Mouse (Mus musculus) G1E-ER4 (cell line): Measurements from ENCODE around the gene Raver1. TPM values are rescaled to one million over a fixed set of nuclear protein-coding genes. Genes with fewer than 3 reads are reported as not detected.

Experiments used
- GATA1 ChIP-seq: IDR thresholded peaks from one replicate; pipeline ENCODE4 v1.8.0; 2012; ENCODE audit warnings: low read length, inconsistent platforms
- polyA plus RNA-seq: library from polyadenylated mRNA; stranded (reverse); fragments of >175 nt; gene quantifications from 2 replicates; pipeline ENCODE4 v1.2.3, GENCODE M21; 2012

Gene Raver1
- polyA plus RNA-seq, 1 experiment: 2.5 TPM

DNA sequence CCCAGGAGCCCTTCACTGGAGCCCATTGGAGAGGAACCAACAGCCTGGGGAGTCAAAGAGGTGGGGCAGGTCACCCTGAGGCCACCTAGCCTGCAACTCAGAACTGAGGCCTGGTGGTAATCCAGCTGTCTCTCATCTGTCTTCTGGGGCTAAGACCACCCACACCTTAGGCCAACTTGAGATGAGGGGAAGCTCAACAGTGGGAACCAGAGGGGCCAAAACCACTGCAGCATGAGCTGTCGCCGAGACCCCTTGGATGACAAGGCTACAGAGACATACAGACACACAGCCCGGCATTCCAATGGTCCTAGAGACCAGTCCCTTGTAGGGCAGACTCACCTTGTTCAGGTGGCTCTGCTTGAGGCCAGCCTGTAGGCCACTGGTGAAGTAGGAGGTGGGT is 16.2 kb downstream of the Raver1 start:
- TF ChIP-seq GATA1: no peak

DNA sequence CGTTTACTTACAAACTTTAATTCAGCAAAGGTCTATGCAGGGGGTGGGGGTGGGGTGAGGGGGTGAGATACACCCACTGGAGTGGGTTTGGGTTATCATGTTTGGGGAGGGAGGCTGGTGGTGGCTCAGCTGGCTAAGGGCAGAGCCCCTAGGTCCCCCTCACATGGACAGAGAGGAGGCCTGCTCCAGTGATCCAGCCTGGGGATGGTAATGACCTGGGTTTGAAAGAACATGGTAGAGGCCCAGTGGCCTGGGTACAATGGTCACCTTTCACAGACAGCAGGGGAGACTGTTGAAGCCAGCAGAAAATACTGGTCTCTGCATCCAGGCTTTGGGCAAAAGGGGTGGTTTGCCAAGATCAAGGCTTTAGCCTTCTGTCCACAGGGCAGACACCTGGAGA is 17.6 kb downstream of the Raver1 start:
- no peak for TF ChIP-seq GATA1

DNA sequence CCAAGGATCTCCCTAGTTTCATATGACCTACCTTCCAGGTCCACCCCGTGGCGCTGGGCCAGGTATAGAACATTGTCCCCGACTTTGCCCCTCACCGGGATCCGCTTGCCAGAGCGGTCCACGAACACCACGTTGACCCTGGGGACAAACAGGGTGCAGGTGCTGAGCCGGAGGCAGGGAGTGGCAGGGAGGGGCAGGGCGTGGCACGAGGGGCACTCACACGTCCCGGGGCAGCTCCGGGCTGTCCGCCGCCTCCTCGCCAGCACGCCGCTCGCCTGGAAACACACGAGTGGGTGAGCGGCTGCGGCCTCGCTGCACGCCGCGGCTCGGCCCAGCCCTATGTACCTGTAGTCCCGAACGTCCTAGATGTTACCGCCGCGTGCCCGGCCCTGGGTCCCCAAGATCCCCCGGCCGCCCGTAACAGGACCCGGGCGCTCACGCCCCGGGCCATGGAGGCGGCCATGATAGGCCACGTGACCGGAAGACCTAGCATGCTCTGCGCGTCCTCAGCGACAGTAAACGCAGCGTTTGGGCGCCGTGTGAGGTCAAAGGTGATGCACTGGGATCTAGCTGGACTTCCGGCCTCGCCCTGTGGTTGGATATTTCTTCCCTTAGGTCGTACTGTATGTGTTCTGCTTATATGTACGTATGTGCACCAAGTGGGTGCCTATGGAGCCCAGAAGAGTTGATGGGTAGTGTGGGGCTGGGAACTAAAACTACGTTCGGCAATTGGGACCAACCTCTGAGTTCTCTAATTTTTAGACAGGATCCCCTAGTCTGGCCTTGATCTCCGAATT is 18.6 kb downstream of the Raver1 start, which contains the start of the genes Gm49373 and Fdx1l:
Gene Gm49373, minus strand, starts transcription at position 53 of the 797 bp plus-strand sequence.
Gene Fdx1l, minus strand, starts transcription at position 571 of the 797 bp plus-strand sequence.
- no peak for TF ChIP-seq GATA1

DNA sequence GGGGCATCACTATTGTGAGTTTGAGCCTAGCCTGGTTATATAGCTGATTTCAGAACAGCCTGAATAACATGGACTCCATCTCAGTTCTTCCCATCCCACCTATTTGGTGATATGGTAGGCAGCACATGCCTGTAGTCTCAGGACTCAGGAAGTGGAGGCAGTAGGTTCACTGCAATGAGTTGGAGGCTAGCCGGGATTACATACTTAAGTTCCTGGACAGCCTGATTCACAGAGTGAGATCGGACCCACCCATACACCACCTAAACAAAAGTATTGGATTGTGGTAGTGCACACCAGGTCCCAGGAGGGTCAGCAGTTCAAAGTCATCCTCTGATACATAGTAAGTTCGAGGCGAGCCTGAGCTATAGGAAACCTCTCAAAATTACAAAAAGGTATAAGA is 19.2 kb downstream of the Raver1 start:
- TF ChIP-seq GATA1: no peak

DNA sequence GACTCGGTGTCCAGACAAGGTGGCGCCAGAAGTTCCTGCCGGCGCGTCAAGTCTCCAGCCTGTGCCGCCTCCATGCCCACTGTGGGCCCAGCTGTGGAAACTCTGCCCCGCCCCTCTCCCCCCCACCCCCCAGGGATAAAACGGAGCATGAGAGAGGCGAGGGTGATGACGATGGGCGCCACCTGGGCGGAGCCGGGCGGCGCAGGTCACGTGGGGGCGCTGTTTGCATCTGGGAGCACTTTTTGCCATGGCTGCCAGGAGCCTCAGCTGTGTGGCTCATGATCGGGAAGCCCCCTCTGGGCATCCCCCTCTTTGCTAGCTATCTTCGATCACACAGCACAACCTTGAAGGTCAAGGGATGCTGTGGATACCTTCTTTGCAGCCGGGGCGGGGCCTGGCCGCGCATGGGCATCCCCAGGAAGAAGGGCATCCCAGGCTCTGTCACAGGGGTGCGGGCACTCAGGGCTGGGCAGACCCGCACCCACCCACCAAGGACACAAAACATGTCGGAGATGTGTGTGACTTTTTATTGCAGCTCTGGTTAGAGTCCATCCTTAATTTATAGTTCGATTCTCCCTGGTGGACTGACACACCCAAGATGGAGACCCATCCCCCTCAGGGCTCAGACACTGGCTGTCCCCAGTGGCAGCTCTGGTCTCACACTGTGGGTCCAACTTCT is 24.7 kb downstream of the Raver1 start, which contains the start of gene Zglp1:
Gene Zglp1, minus strand, starts transcription at position 88 of the 679 bp plus-strand sequence.
- no peak for TF ChIP-seq GATA1

DNA sequence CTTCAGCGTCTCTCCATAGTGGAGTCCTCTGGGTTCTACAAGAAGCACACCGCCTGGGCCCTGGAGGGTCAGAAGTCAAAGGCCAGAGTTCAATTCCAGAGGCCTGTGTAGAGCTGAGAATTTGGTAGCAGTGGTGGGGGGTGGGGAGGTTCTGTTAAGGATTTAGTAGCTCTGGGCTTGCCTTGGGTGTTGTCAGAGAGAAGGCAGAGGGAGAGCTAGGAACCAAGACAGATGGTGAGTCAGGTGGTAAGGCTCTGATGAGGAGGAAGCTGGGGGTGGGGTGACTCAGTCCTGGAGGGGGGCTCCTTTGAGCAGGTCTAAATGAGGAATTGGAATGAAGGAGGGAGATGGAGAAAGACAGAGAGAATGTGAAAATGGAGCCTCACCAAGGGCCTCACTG is 28.9 kb downstream of the Raver1 start:
- TF ChIP-seq GATA1: no peak

DNA sequence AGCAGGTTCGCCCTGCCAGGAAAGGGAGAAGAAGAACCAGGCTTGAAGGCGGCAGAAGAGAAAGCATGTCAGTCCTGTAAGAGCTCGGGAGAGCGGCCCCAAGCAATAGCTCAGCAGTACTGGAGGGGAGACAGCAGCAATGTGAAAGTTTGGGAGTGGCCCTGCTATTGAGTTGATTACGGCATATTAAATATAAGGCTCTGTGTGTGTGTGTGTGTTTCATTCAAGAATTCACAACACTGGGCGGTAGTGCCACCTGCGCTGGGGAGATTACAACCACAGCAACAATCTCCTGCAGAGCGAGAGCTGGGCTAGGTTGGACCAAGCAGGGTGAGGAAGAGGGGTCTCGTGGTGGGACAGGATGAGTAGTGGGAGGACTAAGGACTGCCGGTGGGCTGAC is 40.2 kb downstream of the Raver1 start:
- no peak for TF ChIP-seq GATA1

DNA sequence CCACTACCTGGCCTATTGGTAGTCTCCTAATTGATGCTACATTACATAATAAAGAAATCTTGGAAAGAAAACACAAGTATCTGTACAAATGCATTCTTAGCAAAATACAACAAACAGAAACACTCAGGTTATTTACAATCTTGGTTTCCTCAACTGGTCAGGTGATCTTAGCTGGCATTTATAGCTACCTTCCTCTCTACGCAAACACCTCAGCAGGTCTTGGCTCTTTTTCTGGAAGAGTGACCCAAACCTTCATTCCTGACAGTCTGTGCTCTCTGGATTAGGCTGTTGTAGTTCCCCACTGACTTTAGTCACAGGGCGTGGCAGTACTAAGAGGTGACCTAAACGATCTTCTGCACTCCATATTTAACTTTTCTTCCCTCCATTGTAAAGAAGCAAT is 46.6 kb downstream of the Raver1 start:
- TF ChIP-seq GATA1: no peak

DNA sequence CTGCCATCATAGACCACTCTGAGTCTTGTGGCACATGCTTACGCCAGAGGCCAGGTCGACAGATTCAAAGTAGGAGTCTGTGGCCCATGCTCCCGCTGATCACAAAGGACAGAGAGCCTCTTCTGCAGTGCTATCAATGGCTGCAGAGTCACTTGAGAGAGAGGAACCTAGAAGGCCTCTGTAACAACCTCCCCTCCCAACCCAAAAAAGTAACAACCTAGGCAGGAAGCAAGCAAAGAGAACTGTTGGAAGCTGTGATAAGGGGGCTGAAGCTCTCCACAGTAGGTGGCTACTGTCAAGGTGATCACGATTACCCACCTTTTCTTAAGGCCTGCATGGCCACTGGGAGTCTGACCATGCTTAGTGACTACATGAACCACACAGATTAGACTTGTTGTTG is 48.2 kb downstream of the Raver1 start:
- TF ChIP-seq GATA1: no peak

DNA sequence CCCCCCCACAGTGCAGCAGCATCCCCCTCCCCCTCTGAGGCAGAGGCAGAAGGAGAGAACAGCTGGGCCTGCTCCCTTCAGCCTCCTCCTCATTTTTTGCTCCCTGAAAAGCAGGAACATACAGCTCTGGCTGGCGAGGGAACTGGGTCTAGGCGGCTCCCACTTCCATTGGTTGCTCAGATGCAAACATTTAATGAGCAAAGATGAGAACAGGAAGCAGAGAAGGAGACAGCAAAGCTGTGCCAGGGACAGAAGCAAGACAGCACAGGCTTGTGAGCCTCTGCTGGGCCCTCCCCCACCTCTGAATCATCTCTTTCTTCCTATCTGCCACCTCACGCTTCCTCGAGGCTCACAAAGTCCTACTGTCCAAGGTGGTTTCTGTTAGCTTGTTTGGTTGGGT is 50.5 kb downstream of the Raver1 start:
- TF ChIP-seq GATA1: no peak

DNA sequence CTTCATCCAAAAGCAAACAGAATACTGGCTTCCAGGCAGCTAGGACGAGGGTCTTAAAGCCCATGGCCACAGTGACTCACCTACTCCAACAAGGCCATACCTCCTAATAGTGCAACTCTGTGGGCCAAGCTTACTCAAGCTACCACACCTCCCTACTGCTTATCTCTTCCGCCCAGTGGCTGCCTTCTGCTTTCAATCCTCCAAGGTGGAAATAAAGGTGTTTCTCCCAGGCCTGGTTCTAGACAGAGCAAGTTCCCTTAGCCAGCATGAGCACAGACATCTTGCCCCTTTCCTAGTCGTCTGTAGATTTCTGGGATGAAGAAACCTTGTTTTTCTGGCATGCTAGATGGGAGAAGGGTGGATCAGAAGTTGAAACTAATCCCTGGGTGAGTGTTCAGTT is 52.0 kb downstream of the Raver1 start:
- TF ChIP-seq GATA1: no peak

DNA sequence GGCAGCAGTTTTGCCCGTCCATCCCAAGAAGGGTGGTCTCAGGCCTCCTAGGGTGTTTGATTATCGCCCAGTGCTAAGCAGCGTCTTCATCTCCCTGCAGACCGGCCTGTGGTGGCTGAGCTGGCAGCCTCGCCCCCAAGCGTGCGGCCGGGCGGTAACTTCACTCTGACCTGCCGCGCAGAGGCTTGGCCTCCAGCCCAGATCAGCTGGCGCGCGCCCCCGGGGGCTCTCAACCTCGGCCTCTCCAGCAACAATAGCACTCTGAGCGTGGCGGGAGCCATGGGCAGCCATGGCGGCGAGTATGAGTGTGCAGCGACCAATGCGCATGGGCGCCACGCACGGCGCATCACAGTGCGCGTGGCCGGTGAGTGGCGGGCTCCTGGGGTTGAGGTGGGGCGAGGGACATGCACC is 54.3 kb downstream of the Raver1 start:
- TF ChIP-seq GATA1: no peak

DNA sequence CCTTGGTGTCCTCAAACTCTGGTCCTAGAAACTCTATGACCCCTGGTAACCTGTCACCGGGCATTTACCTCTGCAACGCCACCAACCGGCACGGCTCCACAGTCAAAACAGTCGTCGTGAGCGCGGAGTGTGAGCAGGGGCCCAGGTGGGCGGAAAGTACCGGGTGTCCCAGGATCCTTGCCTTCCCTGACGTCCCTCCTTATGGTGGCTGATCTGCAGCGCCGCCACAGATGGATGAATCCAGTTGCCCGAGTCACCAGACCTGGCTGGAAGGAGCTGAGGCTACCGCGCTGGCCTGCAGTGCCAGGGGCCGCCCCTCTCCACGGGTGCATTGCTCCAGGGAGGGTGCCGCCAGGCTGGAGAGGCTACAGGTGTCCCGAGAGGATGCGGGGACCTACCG is 55.1 kb downstream of the Raver1 start:
- no peak for TF ChIP-seq GATA1

DNA sequence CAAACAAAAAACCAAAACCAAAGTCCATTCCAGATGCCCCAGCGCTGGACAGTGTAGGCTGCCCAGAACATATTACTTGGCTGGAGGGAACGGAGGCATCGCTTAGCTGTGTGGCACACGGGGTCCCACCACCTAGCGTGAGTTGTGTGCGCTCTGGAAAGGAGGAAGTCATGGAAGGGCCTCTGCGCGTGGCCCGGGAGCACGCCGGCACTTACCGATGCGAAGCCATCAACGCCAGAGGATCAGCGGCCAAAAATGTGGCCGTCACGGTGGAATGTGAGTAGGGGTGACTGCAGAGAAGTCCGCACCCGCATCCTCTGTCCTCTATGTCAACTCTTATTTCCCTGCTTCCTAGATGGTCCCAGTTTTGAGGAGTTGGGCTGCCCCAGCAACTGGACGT is 55.6 kb downstream of the Raver1 start:
- no peak for TF ChIP-seq GATA1

DNA sequence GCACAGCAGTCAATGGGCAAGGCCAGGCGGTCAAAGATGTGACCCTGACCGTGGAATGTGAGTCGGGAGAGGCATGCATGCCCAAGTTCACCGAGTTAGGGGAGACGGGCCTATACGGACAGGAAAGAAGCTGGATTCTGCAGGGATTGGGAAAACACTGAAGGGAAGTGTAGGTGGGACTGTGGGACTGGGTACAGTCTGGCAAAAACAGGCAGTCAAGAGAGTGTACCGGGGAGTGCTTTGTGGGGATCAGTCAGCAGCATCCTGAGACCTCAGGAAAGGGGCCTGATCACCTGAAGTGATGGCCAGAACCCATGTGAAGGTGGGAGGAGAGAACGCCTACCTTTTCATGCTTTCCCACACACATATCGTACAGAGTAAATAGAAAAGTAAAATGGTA is 56.2 kb downstream of the Raver1 start:
- TF ChIP-seq GATA1: no peak

DNA sequence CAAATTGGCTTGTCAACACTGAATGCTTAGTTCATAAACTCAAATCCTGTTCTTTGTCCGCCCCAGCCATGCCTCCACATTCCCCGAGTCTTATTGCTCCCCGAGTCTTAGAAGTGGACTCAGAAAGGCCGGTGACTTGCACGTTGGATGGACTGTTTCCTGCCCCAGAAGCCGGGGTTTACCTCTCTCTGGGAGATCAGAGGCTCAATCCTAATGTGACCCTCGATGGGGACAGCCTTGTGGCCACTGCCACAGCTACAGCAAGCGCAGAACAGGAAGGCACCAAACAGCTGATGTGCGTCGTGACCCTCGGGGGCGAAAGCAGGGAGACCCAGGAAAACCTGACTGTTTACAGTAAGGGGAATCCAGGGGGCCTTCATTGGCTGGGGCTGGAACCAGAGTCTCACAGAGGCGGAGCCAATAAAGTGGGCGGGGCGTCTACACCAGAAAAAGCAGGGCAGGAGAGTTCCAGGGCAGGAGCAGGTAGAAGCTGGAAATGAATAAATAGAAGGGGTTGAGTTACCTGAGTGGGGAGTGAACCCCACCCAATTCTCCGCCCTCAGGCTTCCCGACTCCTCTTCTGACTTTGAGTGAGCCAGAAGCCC is 57.2 kb downstream of the Raver1 start:
- TF ChIP-seq GATA1: no peak
